Mouse (Mus musculus) testis, adult 2 months (tissue): ENCODE data around the gene Cwc22.

ENCODE experiments used
- CTCF ChIP-seq: fragments of 200-500 bp; IDR thresholded peaks from 2 replicates; pipeline ENCODE4 v1.5.1; 2012; ENCODE audit warnings: low read depth, mild to moderate bottlenecking, inconsistent platforms, low read length, moderate library complexity; ENCODE audit not compliant: control insufficient read depth, insufficient read depth, insufficient replicate concordance
- POLR2A ChIP-seq: fragments of 200-500 bp; IDR thresholded peaks from 2 replicates; pipeline ENCODE4 v1.6.1; 2012; ENCODE audit warnings: low read depth, mild to moderate bottlenecking, inconsistent platforms, low read length, moderate library complexity; ENCODE audit not compliant: control insufficient read depth

DNA sequence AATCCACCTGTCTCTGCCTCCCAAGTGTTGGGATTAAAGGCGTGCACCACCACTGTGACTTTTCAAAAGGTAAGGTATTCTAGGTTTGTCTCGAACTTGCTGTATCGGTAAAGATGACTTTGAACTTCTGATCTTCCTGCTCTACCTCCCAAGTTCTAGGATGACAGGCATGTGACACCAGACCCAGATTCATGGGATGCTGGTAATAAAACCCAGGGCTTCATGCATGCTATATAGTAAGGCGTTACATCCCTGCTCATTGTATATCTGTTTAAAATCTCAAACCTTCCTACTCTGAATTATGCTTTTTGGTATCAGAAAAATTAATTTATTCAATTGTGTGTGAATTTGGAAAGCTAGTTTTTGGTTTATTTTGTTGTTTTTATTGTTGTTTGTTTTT, 59.0 kb downstream of the Cwc22 start:
- TF ChIP-seq POLR2A: no peak
- TF ChIP-seq CTCF: no peak
